In genomic region chr9:120869432-120870081, GRCm38 (mm10) we compare ENCODE assay signal across 8 mouse cellular contexts. TPM values are rescaled to one million over a fixed set of nuclear protein-coding genes. Genes with fewer than 3 reads are reported as not detected.
DNase-seq lines count a peak whose midpoint lies in the region; ATAC-seq lines count a peak whose summit lies in the region.

No protein-coding gene starts in this region.

- H3K9ac ChIP-seq in forebrain, embryonic 15.5 days (replicated peaks): peak overlapping the region; percentile 28
- peak overlapping the region; percentile 49; the same call in 1 of the 2 replicates for H3K9ac ChIP-seq in intestine, embryonic 16.5 days (ENCODE audit: low read depth, low read length)

- H3K4me2 ChIP-seq in forebrain, embryonic 15.5 days (replicated peaks): peak overlapping the region; percentile 31
- peak overlapping the region; percentile 43 for H3K4me2 ChIP-seq in intestine, embryonic 16.5 days (ENCODE audit: low read depth, low read length)

- no peaks in the 10 kb centered on the region for H3K27me3 ChIP-seq in forebrain, embryonic 15.5 days
- H3K27me3 ChIP-seq in intestine, embryonic 16.5 days (replicated peaks; ENCODE audit: control insufficient read depth, insufficient read depth, low read length): no peaks in the 10 kb centered on the region; the same call in 1 of the 2 replicates

- H3K36me3 ChIP-seq in forebrain, embryonic 15.5 days: no peaks in the 10 kb centered on the region
- H3K36me3 ChIP-seq in intestine, embryonic 16.5 days (ENCODE audit: control insufficient read depth, insufficient read depth, low read length): no peaks in the 10 kb centered on the region

- peaks cover 62% of the 10 kb centered on the region for H3K4me1 ChIP-seq in forebrain, embryonic 15.5 days
- H3K4me1 ChIP-seq in intestine, embryonic 16.5 days (ENCODE audit: control insufficient read depth, insufficient read depth, low read length): peaks cover 15% of the 10 kb centered on the region

- ATAC-seq in forebrain, embryonic 15.5 days (replicated peaks): peak; percentile 89
- ATAC-seq in intestine, embryonic 16.5 days: peak; percentile 52; the same call in 1 of the 2 replicates
- ATAC-seq in CD4-positive, CD25-positive, alpha-beta regulatory T cell, adult 4 months: no peak

- no peaks in the 10 kb centered on the region for H3K9me3 ChIP-seq in forebrain, embryonic 15.5 days
- no peaks in the 10 kb centered on the region; the same call in 1 of the 2 replicates for H3K9me3 ChIP-seq in intestine, embryonic 16.5 days (ENCODE audit: control insufficient read depth, low read length)

- H3K4me3 ChIP-seq in forebrain, embryonic 15.5 days: peak overlapping the region; percentile 6; the same call in 1 of the 2 replicates
- H3K4me3 ChIP-seq in intestine, embryonic 16.5 days (ENCODE audit: low read length): peak overlapping the region; percentile 16

- 7% methylated on average over 19 of the region's 19 CpGs for WGBS in forebrain, embryonic 15.5 days
- 31% methylated on average over 19 of the region's 19 CpGs for WGBS in intestine, embryonic 16.5 days

- peak; percentile 60 for DNase-seq in layer of hippocampus, adult 11-12 months (ENCODE audit: low spot score)
- DNase-seq in layer of hippocampus, adult 9-10 months (ENCODE audit: low spot score): no peak
- peak; percentile 75 to 76 for DNase-seq in left cerebral cortex, adult 9 months (ENCODE audit: low spot score in 2 of 2)
- peak; percentile 63 for DNase-seq in right cerebral cortex, postnatal 4 days
- DNase-seq in adrenal gland, postnatal 36 days: no peak

- peak overlapping the region; percentile 98 for H3K27ac ChIP-seq in forebrain, embryonic 15.5 days (replicated peaks)
- H3K27ac ChIP-seq in intestine, embryonic 16.5 days (ENCODE audit: low read length): peak overlapping the region; percentile 57

RNA-seq across cellular contexts. Expression of gene Ctnnb1, which starts 59.5 kb away (rescaled TPM):
- 615 and 648 TPM in 2 replicates for polyA plus RNA-seq in forebrain, embryonic 15.5 days (2015; fragmentation: Nextera tagmentation; extraction: Ambion mirVana)
- polyA plus RNA-seq in intestine, embryonic 16.5 days (2015; fragmentation: Nextera tagmentation; extraction: Ambion mirVana): 448 and 454 TPM in 2 replicates
- 1,000 to 10,000 TPM in 1 of 2 experiments, 100 to 1,000 TPM in 1; 873 to 1,015 TPM for total RNA-seq in adrenal gland, postnatal 36 days (2021)
- polyA plus RNA-seq in CD4-positive, CD25-positive, alpha-beta regulatory T cell, adult 4 months (2017; shearing (Covaris generic)): 100 to 1,000 TPM in 1 of 2 experiments, 10 to 100 TPM in 1; 59.3 to 107 TPM

Comparison
In these comparisons a context has a peak if more than half of its experiments do, and no peak if none do; other contexts are left out.
1. DNase-seq: peak in layer of hippocampus, adult 11-12 months (single experiment), left cerebral cortex, adult 9 months (2 of 2) and right cerebral cortex, postnatal 4 days (single experiment); none in layer of hippocampus, adult 9-10 months (single experiment) and adrenal gland, postnatal 36 days (0 of 2).